Mouse (Mus musculus) thymus, adult 2 months (tissue): ENCODE results near the gene Parvg.

ENCODE experiments used
- CTCF ChIP-seq: fragments of 200-500 bp; IDR thresholded peaks from 2 replicates; pipeline ENCODE4 v1.5.1; 2012; ENCODE audit warnings: mild to moderate bottlenecking, control low read depth, low read length, moderate library complexity, borderline replicate concordance; ENCODE audit not compliant: control insufficient read depth, poor library complexity, insufficient read depth; ENCODE audit errors: extremely low read depth
- POLR2A ChIP-seq: fragments of 200-500 bp; IDR thresholded peaks from 2 replicates; pipeline ENCODE4 v1.6.1; 2012; ENCODE audit warnings: mild to moderate bottlenecking, low read length, control low read depth, moderate library complexity; ENCODE audit not compliant: control insufficient read depth, poor library complexity, insufficient read depth; ENCODE audit errors: extremely low read depth

GRCm38 (mm10) chr15:84336281-84336817, 12.5 kb downstream of the Parvg start:
- TF ChIP-seq POLR2A, result no peak
- TF ChIP-seq CTCF, result no peak
